Mouse (Mus musculus) liver, postnatal 0 days (tissue): ENCODE results near the gene Rfwd3.

ENCODE experiments used
- CTCF ChIP-seq: sonication (generic); IDR thresholded peaks from 2 replicates; pipeline ENCODE4 v1.5.1; 2016; ENCODE audit warnings: antibody characterized with exemption, low read depth
- EP300 ChIP-seq: IDR thresholded peaks from 2 replicates; pipeline ENCODE4 v1.6.1; 2016; ENCODE audit warnings: antibody characterized with exemption, low read depth, mild to moderate bottlenecking

- TF ChIP-seq CTCF (0 out of 2 replicates have a peak, but pooled peaks have one; percentile 14), EP300 (peak; percentile 14; the same call in 1 of the 2 replicates)
Observed at GRCm38 (mm10) chr8:111258631-111259407, 41.2 kb downstream of the Rfwd3 start, which contains the start of gene Glg1.
